Mouse (Mus musculus) lung, postnatal 0 days (tissue): Measurements from ENCODE around the gene Nat14. TPM values are rescaled to one million over a fixed set of nuclear protein-coding genes. Genes with fewer than 3 reads are reported as not detected.
A peak's percentile ranks its signal among the peaks of the same experiment; 100 is the strongest.

Source experiments
- ATAC-seq: fragments of 200-750 bp; cut with Nextera tagmentation; 2 replicates; pipeline ENCODE4 v1.8.0; 2017; ENCODE audit warnings: moderate library complexity
- DNase-seq: peaks from one replicate; pipeline ENCODE4 v3.0.0-alpha.2; 2016; ENCODE audit warnings: low spot score
- H3K27ac ChIP-seq: fragments of 300-500 bp; sonication (generic); 2 replicates; pipeline ENCODE4 v1.5.1; 2014; ENCODE audit warnings: antibody characterized with exemption, mild to moderate bottlenecking, low read length, mixed read lengths
- H3K27me3 ChIP-seq: fragments of 300-500 bp; sonication (generic); replicated peaks from 2 replicates; pipeline ENCODE4 v1.6.1; 2014; ENCODE audit warnings: low read length, mixed read lengths; ENCODE audit not compliant: insufficient read depth
- H3K36me3 ChIP-seq: fragments of 300-500 bp; sonication (generic); 2 replicates; pipeline ENCODE4 v1.6.1; 2014; ENCODE audit warnings: low read length, mixed read lengths; ENCODE audit not compliant: insufficient read depth
- H3K4me1 ChIP-seq: fragments of 300-500 bp; sonication (generic); 2 replicates; pipeline ENCODE4 v1.6.1; 2014; ENCODE audit warnings: antibody characterized with exemption, low read depth, low read length, mixed read lengths; ENCODE audit not compliant: insufficient read depth
- H3K4me2 ChIP-seq: fragments of 300-500 bp; sonication (generic); replicated peaks from 2 replicates; pipeline ENCODE4 v1.6.1; 2014; ENCODE audit warnings: low read depth, mild to moderate bottlenecking, low read length, moderate library complexity, mixed read lengths
- H3K4me3 ChIP-seq: fragments of 300-500 bp; sonication (generic); 2 replicates; pipeline ENCODE4 v1.5.1; 2014; ENCODE audit warnings: low read depth, low read length
- H3K9ac ChIP-seq: fragments of 300-500 bp; sonication (generic); replicated peaks from 2 replicates; pipeline ENCODE4 v1.6.1; 2014; ENCODE audit warnings: low read depth, mild to moderate bottlenecking
- H3K9me3 ChIP-seq: fragments of 300-500 bp; sonication (generic); 2 replicates; pipeline ENCODE4 v1.6.1; 2016; ENCODE audit warnings: low read length, mixed read lengths
- CTCF ChIP-seq: IDR thresholded peaks from 2 replicates; pipeline ENCODE4 v1.5.1; 2016; ENCODE audit warnings: antibody characterized with exemption, mild to moderate bottlenecking
- EP300 ChIP-seq: IDR thresholded peaks from 2 replicates; pipeline ENCODE4 v1.6.1; 2016; ENCODE audit warnings: antibody characterized with exemption, mild to moderate bottlenecking, control low read depth
- WGBS: fragments of 180-500 bp; shearing (Covaris S2); extraction: QIAGEN DNeasy Blood & Tissue Kit; methylation state at CpG from one replicate; pipeline ENCODE4 v1.1.7; 2014; 5-methylcytosine and 5-hydroxymethylcytosine counted together
- polyA plus RNA-seq: library from polyadenylated mRNA; unstranded; fragments of >200 nt; fragmentation: Nextera tagmentation; extraction: Ambion mirVana; gene quantifications from 2 replicates; pipeline ENCODE4 v1.2.1, GENCODE M21; 2015

Gene Nat14
- polyA plus RNA-seq, 1 experiment from 2014 or later: 1.1 TPM

DNA sequence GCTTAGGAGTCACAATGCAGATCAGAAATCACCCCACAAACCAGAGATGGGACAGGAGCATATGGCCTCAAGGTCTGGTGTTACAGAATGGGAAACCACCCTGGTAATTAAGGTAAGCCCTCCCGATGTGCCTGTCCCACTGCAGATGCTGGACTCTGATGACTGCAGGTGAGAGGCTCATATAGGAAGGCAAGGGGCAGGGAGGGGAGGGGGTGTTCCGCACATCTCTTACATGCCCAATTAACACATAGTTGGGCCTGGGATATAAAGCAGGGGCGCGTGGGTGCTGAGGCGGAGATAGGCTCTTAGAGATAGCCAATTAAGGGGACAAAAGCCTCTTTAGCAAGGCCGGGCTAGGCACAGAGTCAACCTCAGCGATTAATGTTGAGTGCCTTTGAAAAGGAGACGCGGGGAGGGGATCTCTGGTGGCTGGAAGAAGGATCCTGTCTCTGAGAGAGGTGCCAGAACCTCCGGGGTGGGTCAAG, 15.3 kb upstream of the Nat14 start, which contains the start of gene Gm36210:
TSS of gene Gm36210 (minus strand) at position 51 of the 485 bp plus-strand sequence.
- H3K9ac ChIP-seq: no peak within 1 kb of the TSS
- TF ChIP-seq CTCF (no peak), EP300 (no peak)
- H3K4me2 ChIP-seq: no peak within 1 kb of the TSS
- WGBS: 58% methylated on average over 10 of the region's 10 CpGs
- no peaks in the 10 kb centered on the region for H3K27me3 ChIP-seq
- H3K4me1 ChIP-seq: no peaks in the 10 kb centered on the region
- H3K9me3 ChIP-seq: no peaks in the 10 kb centered on the region
- DNase-seq (no peak), ATAC-seq (no peak)
- H3K4me3 ChIP-seq: no peak within 1 kb of the TSS
- H3K36me3 ChIP-seq: no peaks in the 10 kb centered on the region
- H3K27ac ChIP-seq: no peak within 1 kb of the TSS

DNA sequence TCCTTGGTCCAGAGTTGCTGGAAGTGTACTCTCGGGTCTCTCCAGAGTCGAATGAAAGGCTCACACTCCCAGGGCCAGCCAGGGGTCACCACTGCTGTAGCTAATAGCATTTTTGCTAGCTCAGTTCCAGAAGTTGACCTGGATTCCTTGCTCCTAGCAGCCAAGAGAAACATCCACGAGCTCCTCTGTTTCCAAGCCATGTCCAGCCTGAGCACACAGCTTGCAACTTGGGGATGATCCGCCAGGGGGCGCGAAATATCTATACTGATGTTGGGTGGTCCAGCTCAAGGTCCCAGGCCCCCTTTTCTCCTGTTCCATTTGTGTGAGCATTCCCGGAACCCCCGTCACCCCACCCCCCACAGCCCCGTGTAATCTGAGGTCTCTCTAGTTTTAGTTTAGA, 10.3 kb upstream of the Nat14 start:
- H3K27ac ChIP-seq: no peak overlapping the region

DNA sequence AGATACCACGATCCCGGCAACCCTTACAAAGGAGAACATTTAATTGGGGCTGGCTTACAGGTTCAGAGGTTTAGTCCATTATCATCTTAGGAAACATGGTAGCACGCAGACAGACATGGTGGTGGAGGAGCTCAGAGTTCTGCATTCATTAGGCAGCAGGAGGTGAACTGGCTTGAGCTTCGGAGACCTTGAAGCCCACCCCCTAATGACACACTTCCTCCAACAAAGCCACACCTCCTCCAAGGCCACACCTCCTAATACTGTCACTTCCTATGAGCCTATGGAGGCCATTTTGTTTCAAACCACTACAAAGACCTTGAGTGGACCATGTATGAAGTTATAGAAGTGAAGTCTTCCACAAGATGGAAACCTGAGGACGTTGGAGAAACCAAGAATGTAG, 9.6 kb upstream of the Nat14 start:
- Histone ChIP-seq H3K9ac (no peak overlapping the region), H3K27me3 (no peaks in the 10 kb centered on the region), H3K9me3 (no peaks in the 10 kb centered on the region), H3K36me3 (no peaks in the 10 kb centered on the region), H3K4me3 (no peak overlapping the region), H3K27ac (no peak overlapping the region), H3K4me1 (peaks cover 4% of the 10 kb centered on the region; the same call in 1 of the 2 replicates), H3K4me2 (no peak overlapping the region)
- no peak for DNase-seq
- TF ChIP-seq CTCF (no peak), EP300 (no peak)
- no peak for ATAC-seq
- WGBS: 65% methylated on average over 5 of the region's 5 CpGs

More for the DNA sequence above, 10.3 kb upstream of the Nat14 start:
- Histone ChIP-seq H3K9ac (no peak overlapping the region), H3K27me3 (no peaks in the 10 kb centered on the region), H3K4me2 (no peak overlapping the region), H3K4me3 (no peak overlapping the region), H3K9me3 (no peaks in the 10 kb centered on the region), H3K4me1 (peaks cover 4% of the 10 kb centered on the region; the same call in 1 of the 2 replicates), H3K36me3 (no peaks in the 10 kb centered on the region)
- TF ChIP-seq EP300: no peak
- TF ChIP-seq CTCF: peak; percentile 72
- ATAC-seq (no peak), DNase-seq (peak; percentile 35)
- 23% methylated on average over 9 of the region's 9 CpGs for WGBS

DNA sequence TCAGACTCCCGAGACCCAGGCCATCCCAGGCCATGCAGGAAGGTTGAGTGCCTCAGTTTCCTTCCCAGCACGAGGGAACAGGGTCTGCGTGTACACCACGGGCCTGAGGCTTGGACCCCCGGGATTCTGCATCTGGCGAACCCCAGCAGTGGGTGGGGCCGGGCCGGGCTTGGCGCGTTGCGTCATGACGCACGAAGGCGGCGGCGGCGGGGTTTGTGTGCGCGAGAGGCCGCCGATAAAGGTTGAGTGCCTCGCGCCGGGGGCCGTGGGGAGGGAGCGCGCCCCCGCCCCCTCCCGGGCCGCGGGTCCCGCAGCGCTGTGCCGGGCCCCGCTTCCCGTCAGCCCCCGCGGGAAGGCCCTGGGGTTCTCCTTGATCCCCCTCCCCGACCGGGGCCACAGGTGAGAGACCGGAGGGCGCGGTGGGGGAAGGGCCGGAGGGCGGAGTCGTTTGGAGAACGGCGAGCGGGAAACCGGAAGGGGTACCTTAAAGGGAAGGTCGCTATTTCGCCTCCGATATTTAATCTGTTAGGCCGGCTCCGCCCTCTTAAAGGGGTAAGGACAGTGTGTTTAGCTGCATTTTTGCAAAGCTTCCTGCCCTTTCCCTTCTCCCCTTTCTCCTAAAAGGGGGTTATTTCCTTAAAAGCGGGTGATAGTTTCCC, 6.7 kb upstream of the Nat14 start, which contains the start of gene Zfp628:
TSS of gene Zfp628 (plus strand) at position 211 of the 659 bp plus-strand sequence.
- Histone ChIP-seq H3K4me3 (peak within 1 kb of the TSS; percentile 73), H3K36me3 (peaks cover 18% of the 10 kb centered on the region), H3K4me1 (peaks cover 4% of the 10 kb centered on the region; the same call in 1 of the 2 replicates), H3K4me2 (peak within 1 kb of the TSS; percentile 70), H3K27me3 (no peaks in the 10 kb centered on the region), H3K9ac (peak within 1 kb of the TSS; percentile 80), H3K27ac (peak within 1 kb of the TSS; percentile 96), H3K9me3 (no peaks in the 10 kb centered on the region)
- DNase-seq: peak; percentile 96
- peak; percentile 92 for ATAC-seq
- 0 out of 2 replicates have a peak, but pooled peaks have one; percentile 0 for TF ChIP-seq CTCF
- TF ChIP-seq EP300: peak; percentile 38; the same call in 1 of the 2 replicates
- WGBS: under 1% methylated on average over 42 of the region's 56 CpGs

DNA sequence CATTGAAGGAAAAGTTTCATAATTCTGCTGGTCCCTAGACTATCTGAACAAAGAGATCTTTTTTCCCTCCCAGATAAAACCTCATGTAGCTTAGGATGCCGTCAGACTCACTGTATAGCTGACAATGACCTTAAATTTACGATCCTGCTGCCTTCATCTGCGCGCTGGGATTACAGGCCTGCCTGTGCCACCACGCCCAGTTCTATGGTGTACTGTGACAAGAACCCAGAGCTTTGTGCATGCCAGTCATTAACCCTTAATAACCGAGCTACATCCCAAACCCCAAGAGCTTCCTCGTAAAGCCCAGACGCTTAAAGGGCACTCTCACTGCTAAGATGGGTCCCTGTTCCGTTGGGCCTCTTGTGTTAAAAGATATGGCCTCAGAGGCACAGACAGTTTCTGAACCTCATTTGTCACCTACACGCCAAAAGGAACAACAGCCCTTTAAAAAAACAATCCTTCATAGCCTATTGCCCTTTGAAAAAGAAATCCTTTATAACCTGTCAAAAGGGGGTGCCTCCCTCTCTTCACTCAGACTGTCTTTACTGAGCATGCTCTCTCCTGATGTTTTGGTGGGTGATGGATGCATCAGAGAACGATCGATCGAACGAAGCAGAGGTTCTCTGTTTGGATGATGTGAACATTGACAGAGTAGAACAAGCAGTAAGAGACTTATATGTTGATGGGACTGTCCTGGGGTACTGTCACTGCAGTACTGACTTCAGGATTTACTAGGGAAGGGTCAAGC, 6.0 kb upstream of the Nat14 start:
- ATAC-seq (peak; percentile 51), DNase-seq (no peak)
- Histone ChIP-seq H3K4me3 (peak overlapping the region; percentile 73), H3K9me3 (no peaks in the 10 kb centered on the region), H3K36me3 (peaks cover 24% of the 10 kb centered on the region), H3K27ac (peak overlapping the region; percentile 96), H3K27me3 (no peaks in the 10 kb centered on the region), H3K4me1 (peaks cover 4% of the 10 kb centered on the region; the same call in 1 of the 2 replicates), H3K4me2 (peak overlapping the region; percentile 70), H3K9ac (peak overlapping the region; percentile 80)
- TF ChIP-seq CTCF: no peak
- TF ChIP-seq EP300: peak; percentile 5; the same call in 1 of the 2 replicates
- WGBS: 13% methylated on average over 14 of the region's 14 CpGs

DNA sequence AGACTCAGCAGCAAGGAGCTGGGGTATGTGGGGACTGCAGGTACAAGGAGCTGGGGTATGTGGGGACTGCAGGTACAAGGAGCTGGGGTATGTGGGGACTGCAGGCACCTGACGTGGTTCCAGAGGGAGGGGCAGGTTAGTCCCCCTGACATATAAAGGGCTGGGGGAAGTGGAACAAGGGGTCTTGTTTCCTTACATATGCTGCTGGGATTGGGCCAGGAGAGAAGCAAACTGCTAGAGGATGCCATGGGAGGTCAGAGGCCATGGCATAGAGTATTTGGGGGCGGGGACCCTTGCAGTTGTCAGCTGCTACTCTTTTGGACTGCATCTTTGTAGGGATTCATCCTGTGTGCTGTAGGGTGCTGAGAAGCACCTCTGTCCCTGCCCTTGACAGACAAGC, 4.3 kb upstream of the Nat14 start:
- DNase-seq (no peak), ATAC-seq (no peak)
- H3K27me3 ChIP-seq: no peaks in the 10 kb centered on the region
- H3K9ac ChIP-seq: no peak overlapping the region
- H3K4me3 ChIP-seq: no peak overlapping the region
- H3K9me3 ChIP-seq: no peaks in the 10 kb centered on the region
- no peak overlapping the region for H3K27ac ChIP-seq
- H3K36me3 ChIP-seq: peaks cover 24% of the 10 kb centered on the region
- H3K4me2 ChIP-seq: no peak overlapping the region
- TF ChIP-seq CTCF (no peak), EP300 (no peak)
- 87% methylated on average over 2 of the region's 2 CpGs for WGBS
- peaks cover 5% of the 10 kb centered on the region; the same call in 1 of the 2 replicates for H3K4me1 ChIP-seq
